Mouse (Mus musculus): ENCODE measurements around the gene Foxj1.
A peak's percentile ranks its signal among the peaks of the same experiment; 100 is the strongest.

Foxj1 gene

GRCm38 (mm10) chr11:116298621-116299020 is 36.6 kb downstream of the Foxj1 start:
- no peak for DNase-seq

GRCm38 (mm10) chr11:116298221-116298620 is 37.0 kb downstream of the Foxj1 start:
- no peak for DNase-seq

GRCm38 (mm10) chr11:116297017-116297416 is 38.2 kb downstream of the Foxj1 start:
- DNase-seq: no peak

- no peak for DNase-seq
Measured at GRCm38 (mm10) chr11:116296191-116296734, 38.9 kb downstream of the Foxj1 start.

DNA sequence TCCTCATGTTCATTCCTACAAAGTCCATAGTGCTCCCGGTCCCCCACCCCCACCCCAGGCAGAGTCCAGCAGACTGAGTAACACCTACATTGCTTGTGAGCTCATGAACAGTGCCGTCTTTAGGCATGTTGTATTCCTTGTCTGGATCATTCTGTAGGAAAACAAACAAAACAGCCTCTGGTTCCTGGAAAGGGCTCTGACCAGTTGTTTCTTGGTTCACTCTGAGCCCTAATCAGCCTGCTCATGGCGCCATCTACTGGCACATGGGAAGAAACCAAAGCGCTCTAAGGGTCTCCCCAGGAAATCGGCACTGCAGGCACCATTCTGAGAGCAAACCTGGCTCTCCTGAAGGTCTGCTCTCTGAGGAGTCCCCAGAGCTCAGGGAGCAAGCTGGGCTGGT is 40.9 kb downstream of the Foxj1 start:
- DNase-seq: peak; percentile 61

- DNase-seq: no peak
Measured at GRCm38 (mm10) chr11:116293538-116294137, 41.6 kb downstream of the Foxj1 start.

GRCm38 (mm10) chr11:116292401-116292800 is 42.8 kb downstream of the Foxj1 start:
- DNase-seq: no peak

DNA sequence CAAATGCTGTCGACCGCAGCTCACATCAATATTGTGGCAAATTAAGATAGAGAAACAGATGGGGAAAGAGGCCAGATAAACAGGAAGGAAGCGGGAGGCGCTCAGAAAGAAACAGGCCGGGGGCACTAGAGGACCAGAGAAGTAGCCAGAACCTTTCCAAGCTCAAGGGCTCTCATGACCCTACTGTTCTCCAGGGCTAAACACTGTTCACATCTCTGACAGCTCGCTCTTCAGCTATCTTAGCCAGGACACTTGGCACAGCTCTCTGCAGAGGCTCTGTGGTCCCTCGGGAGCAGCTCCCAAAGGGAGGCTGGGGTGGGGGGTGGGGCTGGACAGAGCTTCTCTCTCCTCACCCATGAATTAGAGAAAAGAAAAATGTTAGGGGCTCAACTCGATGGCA is 44.6 kb downstream of the Foxj1 start:
- DNase-seq: no peak

DNA sequence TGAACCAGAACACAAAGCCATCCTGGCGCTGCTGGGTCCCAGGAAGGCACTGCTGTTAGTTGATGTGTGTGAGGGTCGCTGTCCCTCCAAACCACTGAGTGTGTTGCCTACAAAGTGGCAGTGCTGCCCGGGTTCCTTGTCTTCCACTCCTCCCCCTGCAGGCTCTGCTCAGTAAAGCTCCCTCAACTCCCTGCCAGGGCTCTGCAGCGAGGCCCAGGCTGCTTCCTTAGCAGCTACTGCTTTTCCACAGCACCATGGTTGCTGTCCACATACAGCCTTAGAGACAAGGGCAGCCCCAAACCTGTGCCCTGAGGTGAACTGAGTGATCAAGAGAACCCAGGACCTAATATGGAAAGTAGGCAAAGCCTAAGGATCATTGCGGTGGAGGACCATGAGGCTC is 47.8 kb downstream of the Foxj1 start:
- no peak for DNase-seq

DNA sequence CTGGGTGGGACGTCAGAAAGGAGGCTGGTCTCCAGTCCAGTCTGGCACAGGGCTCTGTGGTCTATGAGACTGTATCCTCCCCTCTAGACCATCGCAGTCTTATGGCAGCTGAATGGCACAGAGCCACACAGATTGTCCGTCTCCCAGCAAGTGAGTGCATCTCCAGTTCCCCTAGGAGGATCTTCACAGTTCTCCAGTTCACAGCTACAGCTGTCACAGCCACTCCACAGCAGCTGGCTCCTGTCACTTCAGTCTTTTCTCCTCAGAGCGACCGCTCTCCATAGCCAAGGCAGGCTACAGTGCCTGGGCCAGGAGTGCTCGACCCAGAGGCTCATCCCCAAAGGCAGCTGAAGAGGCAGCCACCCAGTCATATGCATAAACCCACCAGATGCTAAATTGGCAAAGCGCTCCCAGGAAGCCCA is 49.4 kb downstream of the Foxj1 start:
- no peak for DNase-seq

- DNase-seq: no peak
Measured at GRCm38 (mm10) chr11:116283982-116284381, 51.2 kb downstream of the Foxj1 start.

- no peak for DNase-seq
Measured at GRCm38 (mm10) chr11:116282912-116283521, 52.2 kb downstream of the Foxj1 start.

DNA sequence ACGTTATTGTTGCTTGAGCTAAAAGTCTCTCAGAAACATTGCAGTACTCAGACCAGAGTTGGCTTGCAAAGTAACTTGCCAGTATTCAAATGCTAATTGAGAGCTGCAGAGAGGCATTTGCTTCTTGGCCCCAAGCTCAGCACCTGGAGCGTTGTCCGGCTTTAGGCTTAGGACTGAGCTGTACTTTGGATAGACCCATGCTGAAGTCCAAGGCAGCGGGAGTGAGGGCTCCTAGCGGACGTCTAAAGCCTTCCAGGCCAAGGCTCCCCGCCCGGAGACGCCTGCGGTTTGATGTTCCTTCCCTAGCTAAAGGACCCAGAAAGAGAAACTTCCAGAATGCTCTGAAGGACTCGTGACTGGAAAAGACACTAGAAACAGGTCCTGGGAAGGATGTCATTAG is 53.1 kb downstream of the Foxj1 start:
- no peak for DNase-seq

DNA sequence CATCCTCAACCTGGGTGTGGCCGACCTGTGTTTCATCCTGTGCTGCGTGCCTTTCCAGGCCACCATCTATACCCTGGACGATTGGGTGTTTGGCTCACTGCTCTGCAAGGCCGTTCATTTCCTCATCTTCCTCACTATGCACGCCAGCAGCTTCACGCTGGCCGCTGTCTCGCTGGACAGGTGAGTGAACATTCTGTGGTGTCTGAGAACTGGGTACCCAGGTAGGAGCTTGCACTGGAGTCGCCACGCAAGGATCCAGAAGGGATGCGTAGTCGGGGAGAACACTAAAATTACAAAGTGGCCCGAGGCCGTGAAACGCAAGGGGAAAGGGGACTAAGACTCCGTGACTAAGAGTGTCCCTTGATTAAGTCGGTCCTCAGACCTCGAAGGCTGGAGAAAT is 53.5 kb downstream of the Foxj1 start:
- no peak for DNase-seq

DNA sequence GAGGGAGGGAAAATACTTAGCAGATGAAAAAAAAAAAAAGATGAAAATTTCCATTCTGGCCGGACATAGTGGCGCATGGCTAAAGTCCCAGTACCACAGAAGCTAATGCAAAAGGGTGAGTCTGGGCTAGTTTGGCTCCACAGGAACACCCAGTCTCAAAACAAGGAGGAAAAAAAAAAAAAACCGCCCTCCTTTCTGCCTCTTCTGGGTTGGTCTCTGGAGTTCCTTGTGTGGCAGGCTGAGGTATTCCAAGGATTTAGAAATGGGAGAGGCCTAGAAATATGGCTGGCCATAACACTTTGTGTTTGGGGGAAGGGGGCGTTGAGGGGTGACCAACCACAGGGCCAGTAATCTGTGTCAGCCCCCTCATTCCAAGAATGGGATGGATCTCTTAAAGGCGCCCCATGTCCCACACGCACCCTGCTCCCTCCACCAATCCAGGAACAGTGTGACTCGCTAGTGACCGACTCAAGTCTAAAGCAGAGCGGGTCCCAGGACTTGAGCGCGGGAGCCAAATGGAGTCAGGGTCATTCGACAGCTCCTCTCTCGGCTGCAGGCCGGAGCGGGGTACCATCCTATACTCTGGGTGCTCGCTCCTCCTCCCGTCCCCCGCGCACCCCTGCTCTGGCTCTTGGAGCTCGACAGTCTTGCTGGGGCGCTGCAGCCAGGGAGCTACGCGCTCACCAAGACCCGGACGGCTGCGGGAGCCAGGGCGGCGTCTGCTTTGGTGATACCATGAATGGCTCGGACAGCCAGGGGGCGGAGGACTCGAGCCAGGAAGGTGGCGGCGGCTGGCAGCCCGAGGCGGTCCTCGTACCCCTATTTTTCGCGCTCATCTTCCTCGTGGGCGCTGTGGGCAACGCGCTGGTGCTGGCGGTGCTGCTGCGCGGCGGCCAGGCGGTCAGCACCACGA is 54.2 kb downstream of the Foxj1 start, which contains the start of gene Galr2:
Galr2 (plus strand) TSS at position 189 of the 913 bp plus-strand sequence.
- no peak for DNase-seq

Data from liver (tissue).